Comparison of ENCODE assay signal across 24 mouse cellular contexts in genomic region chr3:95184796-95185577, GRCm38 (mm10). TPM values are rescaled to one million over a fixed set of nuclear protein-coding genes. Genes with fewer than 3 reads are reported as not detected.
DNase-seq lines count a peak whose midpoint lies in the region; ATAC-seq lines count a peak whose summit lies in the region.
"Had no signal": no experiment of that assay in that cellular context is flagged by ENCODE, and none has a peak within 500 bp of the region (broad histone marks: within the 10 kb centered on the region; RNA-seq: fewer than 3 reads in every experiment).

No protein-coding gene starts in this region.

- no peaks in the 10 kb centered on the region for H3K9me3 ChIP-seq in neural tube, embryonic 15.5 days (replicated peaks)
- H3K9me3 ChIP-seq: embryonic facial prominence, embryonic 15.5 days; forebrain, embryonic 10.5 days; heart, embryonic 10.5 days; hindbrain, embryonic 13.5 days had no signal

- H3K4me2 ChIP-seq in neural tube, embryonic 15.5 days, result no peak overlapping the region
- H3K4me2 ChIP-seq: embryonic facial prominence, embryonic 15.5 days; hindbrain, embryonic 13.5 days had no signal

- H3K27ac ChIP-seq in neural tube, embryonic 15.5 days (replicated peaks), result no peak overlapping the region
- H3K27ac ChIP-seq: embryonic facial prominence, embryonic 15.5 days; forebrain, embryonic 10.5 days; heart, embryonic 10.5 days; hindbrain, embryonic 13.5 days; hindbrain, postnatal 0 days had no signal

- ATAC-seq in neural tube, embryonic 15.5 days (ENCODE audit: low FRiP score), result no peak
- ATAC-seq: forebrain, embryonic 14.5 days; hindbrain, postnatal 0 days; Patski had no signal

- 91% methylated on average over 9 of the region's 9 CpGs for WGBS in neural tube, embryonic 15.5 days

- DNase-seq in right cerebral cortex, adult 18-20 months, result peak; percentile 28
- DNase-seq in right cerebral cortex, postnatal 25 days, result no peak
- peak; percentile 43 for DNase-seq in CD4-positive helper T cell, adult 2 months (ENCODE audit: low read depth, low spot score)
- peak; percentile 12 for DNase-seq in T-cell, adult 2 months (ENCODE audit: low spot score)
- DNase-seq in naive thymus-derived CD4-positive, alpha-beta T cell, adult 2 months (ENCODE audit: low read depth), result peak; percentile 60
- no peak for DNase-seq in lung, postnatal 25 days (ENCODE audit: low spot score)
- DNase-seq: adrenal gland, adult 8-10 months; adrenal gland, postnatal 36 days; cerebellum, adult 11 months; cerebellum, adult 8-10 months; cerebellum, postnatal 14 days; embryo, embryonic 11 days; gastrocnemius, postnatal 10 days; heart, adult 18-20 months; heart, postnatal 10 days had no signal

- H3K36me3 ChIP-seq in neural tube, embryonic 15.5 days, result peaks cover 68% of the 10 kb centered on the region

- no peaks in the 10 kb centered on the region for H3K4me1 ChIP-seq in neural tube, embryonic 15.5 days
- H3K4me1 ChIP-seq: embryonic facial prominence, embryonic 15.5 days; forebrain, embryonic 10.5 days; heart, embryonic 10.5 days; hindbrain, embryonic 13.5 days had no signal

- H3K4me3 ChIP-seq in neural tube, embryonic 15.5 days (replicated peaks), result no peak overlapping the region
- H3K4me3 ChIP-seq: embryonic facial prominence, embryonic 15.5 days; erythroblast, embryonic 14.5 days; forebrain, embryonic 10.5 days; heart, embryonic 10.5 days; hindbrain, embryonic 13.5 days had no signal

- H3K27me3 ChIP-seq in neural tube, embryonic 15.5 days (replicated peaks), result no peaks in the 10 kb centered on the region
- H3K27me3 ChIP-seq: embryonic facial prominence, embryonic 15.5 days; hindbrain, embryonic 13.5 days; Patski had no signal

- no peak overlapping the region for H3K9ac ChIP-seq in neural tube, embryonic 15.5 days (replicated peaks)
- H3K9ac ChIP-seq: embryonic facial prominence, embryonic 15.5 days; hindbrain, embryonic 13.5 days had no signal

RNA-seq across cellular contexts. Expression of gene Sema6c, which starts 24.7 kb away (rescaled TPM):
- polyA plus RNA-seq in neural tube, embryonic 15.5 days (2015; fragmentation: Nextera tagmentation; extraction: Ambion mirVana), result 17.7 and 24.4 TPM in 2 replicates

RNA-seq across cellular contexts. Expression of gene Gabpb2, which starts 32.7 kb away (rescaled TPM):
- 2.8 and 3.9 TPM in 2 replicates for polyA plus RNA-seq in neural tube, embryonic 15.5 days (2015; fragmentation: Nextera tagmentation; extraction: Ambion mirVana)

RNA-seq across cellular contexts. Expression of gene Tnfaip8l2, which starts 42.8 kb away (rescaled TPM):
- 3.0 and 5.6 TPM in 2 replicates for polyA plus RNA-seq in neural tube, embryonic 15.5 days (2015; fragmentation: Nextera tagmentation; extraction: Ambion mirVana)

RNA-seq across cellular contexts. Expression of gene Cdc42se1, which starts 43.5 kb away (rescaled TPM):
- 46.2 and 55.5 TPM in 2 replicates for polyA plus RNA-seq in neural tube, embryonic 15.5 days (2015; fragmentation: Nextera tagmentation; extraction: Ambion mirVana)

RNA-seq across cellular contexts. Expression of gene Mllt11, which starts 47.0 kb away (rescaled TPM):
- 250 and 346 TPM in 2 replicates for polyA plus RNA-seq in neural tube, embryonic 15.5 days (2015; fragmentation: Nextera tagmentation; extraction: Ambion mirVana)

Comparison
In these comparisons a context has a peak if more than half of its experiments do, and no peak if none do; other contexts are left out.
1. DNase-seq: peak in right cerebral cortex, adult 18-20 months (single experiment), CD4-positive helper T cell, adult 2 months (single experiment), T-cell, adult 2 months (single experiment) and naive thymus-derived CD4-positive, alpha-beta T cell, adult 2 months (single experiment); none in right cerebral cortex, postnatal 25 days (single experiment) and lung, postnatal 25 days (single experiment).